Mouse (Mus musculus) small intestine, adult 2 months (tissue): ENCODE results near the gene Krt12.

Experiments used
- CTCF ChIP-seq: fragments of 200-500 bp; IDR thresholded peaks from 2 replicates; pipeline ENCODE4 v1.5.1; 2012; ENCODE audit warnings: low read depth, mild to moderate bottlenecking, control low read depth, inconsistent platforms, low read length, moderate library complexity, mixed read lengths; ENCODE audit not compliant: insufficient replicate concordance, insufficient read length; ENCODE audit errors: extremely low read depth
- POLR2A ChIP-seq: fragments of 200-500 bp; IDR thresholded peaks from 2 replicates; pipeline ENCODE4 v1.6.1; 2012; ENCODE audit warnings: low read depth, mild to moderate bottlenecking, control low read depth, inconsistent platforms, low read length, moderate library complexity

DNA sequence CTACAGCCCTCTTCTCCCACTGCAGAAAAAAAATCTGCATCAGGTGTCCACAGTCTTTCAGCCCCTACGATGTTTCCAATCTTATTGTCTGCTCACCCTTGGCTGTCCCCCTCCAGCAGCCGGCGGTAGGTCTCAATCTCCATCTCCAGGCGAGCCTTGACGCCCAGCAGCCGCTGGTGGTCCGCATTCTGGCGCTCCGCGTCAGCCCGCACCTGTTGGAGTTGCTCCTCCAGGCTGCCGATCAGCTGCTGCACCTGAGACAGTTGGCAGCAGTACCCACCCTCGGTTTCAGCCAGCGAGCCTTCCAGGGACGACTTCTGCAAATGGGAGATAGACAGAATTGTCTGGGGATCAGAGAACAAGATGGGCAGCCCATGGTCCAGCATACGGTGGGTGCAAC is 4.2 kb downstream of the Krt12 start:
- TF ChIP-seq POLR2A = no peak
- TF ChIP-seq CTCF = no peak
